Mouse (Mus musculus): Measurements from ENCODE around the gene Elmsan1. TPM values are rescaled to one million over a fixed set of nuclear protein-coding genes. Genes with fewer than 3 reads are reported as not detected.
A peak's percentile ranks its signal among the peaks of the same experiment; 100 is the strongest.

Elmsan1 gene
- polyA plus RNA-seq, 1 experiment from 2014 or later = 13.2 TPM

DNA sequence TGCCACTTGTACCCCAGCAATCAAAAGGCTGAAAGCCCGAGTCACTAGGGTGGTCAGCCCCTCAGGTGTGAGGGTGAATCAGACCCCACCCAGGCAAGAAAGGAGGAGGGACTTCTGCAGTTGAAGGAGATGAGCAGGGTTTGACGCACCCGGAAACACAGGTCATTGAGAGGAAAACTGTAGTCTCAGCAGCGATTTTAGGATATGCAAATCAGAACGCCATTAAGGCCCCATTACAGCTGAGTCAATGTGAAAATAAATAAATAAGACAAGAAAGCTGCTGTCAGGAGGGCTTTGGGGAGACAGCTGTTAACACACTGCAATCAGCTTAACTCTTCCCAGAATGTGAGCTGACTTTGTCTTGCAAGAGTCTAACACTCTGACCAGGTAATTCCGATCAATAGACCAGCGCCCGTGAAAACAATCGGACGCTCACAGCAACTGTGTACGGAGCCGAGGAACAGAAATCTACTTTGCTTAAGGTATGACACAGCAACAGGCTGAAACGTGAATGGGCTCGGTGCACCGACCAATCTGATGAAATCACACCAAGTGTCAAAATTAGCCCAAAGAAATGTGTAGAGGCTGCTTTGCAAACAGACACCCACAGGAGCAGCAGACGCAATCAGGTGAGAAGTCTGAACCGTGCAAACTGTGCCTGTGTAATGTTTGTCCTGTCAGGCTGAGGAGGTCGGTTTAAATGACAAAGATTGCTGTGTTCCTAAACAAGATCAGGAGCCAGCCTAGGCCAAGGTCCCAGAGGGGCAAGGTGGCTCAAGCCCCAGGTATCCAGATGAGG is 16.8 kb downstream of the Elmsan1 start:
- Histone ChIP-seq H3K9ac (no peak overlapping the region), H3K27ac (no peak overlapping the region; the same call in 1 of the 2 replicates), H3K4me2 (no peak overlapping the region), H3K36me3 (no peaks in the 10 kb centered on the region), H3K9me3 (no peaks in the 10 kb centered on the region), H3K4me3 (no peak overlapping the region), H3K27me3 (no peaks in the 10 kb centered on the region), H3K4me1 (peaks cover 58% of the 10 kb centered on the region)
- WGBS = 68% methylated on average over 18 of the region's 18 CpGs
- no peak for ATAC-seq (ENCODE audit: insufficient number of reproducible peaks, low FRiP score, low TSS enrichment, low read depth)

DNA sequence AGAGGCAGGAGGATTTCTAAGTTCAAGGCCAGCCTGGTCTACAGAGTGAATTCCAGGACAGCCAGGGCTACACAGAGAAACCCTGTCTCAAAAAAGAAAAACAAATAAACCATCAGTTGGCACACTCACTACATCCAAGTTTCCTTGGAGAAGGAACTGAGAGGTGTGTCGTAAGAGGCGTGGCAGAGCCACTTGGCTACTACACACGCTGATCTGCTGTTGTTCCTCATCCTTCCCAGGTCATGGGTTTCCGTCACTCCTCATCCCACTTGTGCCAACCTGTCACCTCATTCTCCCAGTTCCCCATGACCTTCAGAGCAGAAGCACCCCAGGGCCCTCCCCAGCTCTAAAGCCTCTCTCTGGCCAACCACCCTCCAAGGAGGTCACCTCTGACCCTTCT is 17.5 kb downstream of the Elmsan1 start:
- H3K9me3 ChIP-seq = no peaks in the 10 kb centered on the region
- H3K4me2 ChIP-seq = no peak overlapping the region
- peaks cover 55% of the 10 kb centered on the region for H3K4me1 ChIP-seq
- H3K27ac ChIP-seq = no peak overlapping the region
- H3K27me3 ChIP-seq = no peaks in the 10 kb centered on the region
- WGBS = 77% methylated on average over 4 of the region's 4 CpGs
- no peak for ATAC-seq (ENCODE audit: insufficient number of reproducible peaks, low FRiP score, low TSS enrichment, low read depth)
- no peaks in the 10 kb centered on the region for H3K36me3 ChIP-seq
- H3K4me3 ChIP-seq = no peak overlapping the region
- no peak overlapping the region for H3K9ac ChIP-seq

DNA sequence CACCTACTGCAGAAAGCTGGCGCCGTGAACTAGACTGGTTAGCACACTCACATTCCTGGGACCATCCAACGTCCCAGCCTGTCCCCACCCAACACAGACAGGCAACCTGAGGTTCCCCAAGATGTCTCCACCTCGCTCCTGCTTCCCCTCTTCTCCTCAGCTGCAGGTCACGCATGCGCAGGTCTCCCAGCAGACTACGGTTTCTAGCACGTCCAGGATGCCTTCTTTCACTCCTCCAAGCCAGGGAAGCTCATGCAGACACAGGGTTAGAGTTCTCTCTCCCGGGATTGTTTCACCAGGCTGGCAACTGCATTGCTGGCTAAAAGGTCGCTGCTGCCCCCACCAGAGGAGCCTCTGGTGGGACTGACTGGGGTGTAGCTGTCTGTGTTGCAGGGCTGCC is 19.8 kb downstream of the Elmsan1 start:
- no peak overlapping the region for H3K27ac ChIP-seq
- H3K4me2 ChIP-seq = no peak overlapping the region
- no peak overlapping the region for H3K4me3 ChIP-seq
- H3K27me3 ChIP-seq = no peaks in the 10 kb centered on the region
- WGBS = 65% methylated on average over 10 of the region's 10 CpGs
- H3K9me3 ChIP-seq = no peaks in the 10 kb centered on the region
- no peak overlapping the region for H3K9ac ChIP-seq
- H3K36me3 ChIP-seq = no peaks in the 10 kb centered on the region
- ATAC-seq (ENCODE audit: insufficient number of reproducible peaks, low FRiP score, low TSS enrichment, low read depth) = no peak
- H3K4me1 ChIP-seq = peaks cover 60% of the 10 kb centered on the region

DNA sequence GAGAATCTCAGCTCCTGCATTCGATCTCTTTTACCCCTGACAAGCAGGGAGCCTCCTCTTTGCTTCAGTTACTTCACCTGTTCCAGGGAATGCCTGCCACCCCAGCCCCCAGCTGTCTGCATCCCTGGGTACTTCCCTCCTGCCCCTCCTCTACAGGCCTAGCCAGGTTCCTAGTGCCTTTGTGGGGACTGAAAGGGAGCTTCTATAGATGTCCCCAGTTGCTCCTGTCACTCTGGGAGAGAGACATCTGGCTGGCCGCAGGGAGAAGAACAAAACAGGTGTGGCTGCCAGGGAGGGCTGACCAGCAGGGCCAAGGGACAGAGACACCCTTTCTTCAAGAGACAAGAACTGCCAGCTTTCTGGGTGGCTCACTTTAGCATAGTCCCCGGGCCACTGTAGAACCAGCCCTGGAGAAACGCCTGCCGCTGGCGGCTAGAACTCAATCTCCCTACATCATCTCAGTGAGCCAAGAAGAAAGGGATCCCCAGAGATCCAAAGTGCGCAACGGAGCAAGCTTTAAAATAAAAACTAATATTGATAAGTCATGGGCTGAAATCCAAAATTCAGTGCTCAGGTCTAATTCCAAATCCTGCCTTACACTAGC is 20.5 kb downstream of the Elmsan1 start:
- 71% methylated on average over 8 of the region's 8 CpGs for WGBS
- H3K36me3 ChIP-seq = no peaks in the 10 kb centered on the region
- H3K4me1 ChIP-seq = peaks cover 53% of the 10 kb centered on the region
- no peak overlapping the region for H3K4me3 ChIP-seq
- no peak overlapping the region for H3K27ac ChIP-seq
- no peaks in the 10 kb centered on the region for H3K27me3 ChIP-seq
- no peak overlapping the region for H3K4me2 ChIP-seq
- no peak for ATAC-seq (ENCODE audit: insufficient number of reproducible peaks, low FRiP score, low TSS enrichment, low read depth)
- no peak overlapping the region for H3K9ac ChIP-seq
- no peaks in the 10 kb centered on the region for H3K9me3 ChIP-seq

DNA sequence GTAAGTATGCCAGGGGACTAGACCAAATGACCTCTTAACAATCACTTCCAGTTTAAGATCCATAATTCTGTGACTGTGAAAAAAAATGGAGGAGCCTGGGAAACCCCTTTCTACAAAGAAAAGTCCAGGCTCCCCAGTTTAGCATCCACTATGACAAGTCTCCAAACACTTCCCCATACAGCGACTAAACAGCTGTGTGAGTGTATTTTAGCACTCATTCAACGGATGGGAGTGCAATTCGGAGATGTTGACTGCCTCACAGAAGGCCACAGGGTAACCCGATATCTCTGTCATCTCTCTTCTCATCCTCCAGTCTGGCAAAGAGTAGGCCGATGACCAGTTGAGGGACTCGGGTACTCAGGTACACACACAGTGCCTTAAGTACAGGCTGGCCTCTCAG is 23.5 kb downstream of the Elmsan1 start:
- peaks cover 69% of the 10 kb centered on the region for H3K4me1 ChIP-seq
- H3K27me3 ChIP-seq = no peaks in the 10 kb centered on the region
- WGBS = 35% methylated on average over 6 of the region's 6 CpGs
- no peaks in the 10 kb centered on the region for H3K9me3 ChIP-seq
- no peaks in the 10 kb centered on the region for H3K36me3 ChIP-seq
- no peak overlapping the region for H3K4me2 ChIP-seq
- H3K27ac ChIP-seq = no peak overlapping the region
- no peak for ATAC-seq (ENCODE audit: insufficient number of reproducible peaks, low FRiP score, low TSS enrichment, low read depth)
- H3K4me3 ChIP-seq = no peak overlapping the region
- H3K9ac ChIP-seq = no peak overlapping the region

DNA sequence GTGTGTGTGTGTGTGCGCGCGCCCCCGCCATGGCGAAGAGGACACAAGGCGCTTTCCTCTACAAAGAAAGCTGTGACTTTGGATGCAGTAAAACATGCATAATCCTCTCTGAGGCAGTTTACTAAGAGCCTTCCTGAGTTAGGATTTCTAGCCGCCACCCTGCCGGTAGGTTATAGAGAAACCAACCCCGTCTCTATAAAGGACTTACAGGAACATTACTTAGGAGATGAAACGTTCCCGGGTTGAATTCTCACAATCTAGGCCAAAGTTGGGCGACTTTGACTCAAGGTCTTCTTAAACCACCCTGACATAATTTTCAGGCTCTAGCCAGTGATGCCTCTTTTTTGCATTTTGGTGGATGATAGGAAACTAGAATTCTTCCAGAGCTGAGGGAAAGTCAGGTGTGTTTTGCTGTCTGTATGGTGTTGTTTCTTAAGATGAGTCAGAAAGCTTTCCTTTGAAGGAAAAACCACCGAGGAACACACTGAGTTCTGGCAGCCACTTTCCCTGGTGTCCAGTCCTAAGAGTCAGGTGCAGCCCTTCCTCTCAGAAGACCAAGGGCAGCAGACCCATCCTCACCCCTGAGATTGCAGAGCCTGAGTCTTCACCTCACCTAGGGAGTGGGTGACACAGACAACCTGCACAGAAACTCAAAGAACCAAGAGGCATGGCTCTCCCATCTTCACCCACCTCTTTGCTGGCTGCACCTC is 24.1 kb downstream of the Elmsan1 start:
- no peak for ATAC-seq (ENCODE audit: insufficient number of reproducible peaks, low FRiP score, low TSS enrichment, low read depth)
- no peaks in the 10 kb centered on the region for H3K9me3 ChIP-seq
- 4% methylated on average over 13 of the region's 13 CpGs for WGBS
- peaks cover 75% of the 10 kb centered on the region for H3K4me1 ChIP-seq
- no peaks in the 10 kb centered on the region for H3K36me3 ChIP-seq
- H3K27ac ChIP-seq = peak overlapping the region; percentile 98
- H3K9ac ChIP-seq = no peak overlapping the region
- H3K4me2 ChIP-seq = peak overlapping the region; percentile 90
- H3K27me3 ChIP-seq = no peaks in the 10 kb centered on the region
- H3K4me3 ChIP-seq = peak overlapping the region; percentile 75

DNA sequence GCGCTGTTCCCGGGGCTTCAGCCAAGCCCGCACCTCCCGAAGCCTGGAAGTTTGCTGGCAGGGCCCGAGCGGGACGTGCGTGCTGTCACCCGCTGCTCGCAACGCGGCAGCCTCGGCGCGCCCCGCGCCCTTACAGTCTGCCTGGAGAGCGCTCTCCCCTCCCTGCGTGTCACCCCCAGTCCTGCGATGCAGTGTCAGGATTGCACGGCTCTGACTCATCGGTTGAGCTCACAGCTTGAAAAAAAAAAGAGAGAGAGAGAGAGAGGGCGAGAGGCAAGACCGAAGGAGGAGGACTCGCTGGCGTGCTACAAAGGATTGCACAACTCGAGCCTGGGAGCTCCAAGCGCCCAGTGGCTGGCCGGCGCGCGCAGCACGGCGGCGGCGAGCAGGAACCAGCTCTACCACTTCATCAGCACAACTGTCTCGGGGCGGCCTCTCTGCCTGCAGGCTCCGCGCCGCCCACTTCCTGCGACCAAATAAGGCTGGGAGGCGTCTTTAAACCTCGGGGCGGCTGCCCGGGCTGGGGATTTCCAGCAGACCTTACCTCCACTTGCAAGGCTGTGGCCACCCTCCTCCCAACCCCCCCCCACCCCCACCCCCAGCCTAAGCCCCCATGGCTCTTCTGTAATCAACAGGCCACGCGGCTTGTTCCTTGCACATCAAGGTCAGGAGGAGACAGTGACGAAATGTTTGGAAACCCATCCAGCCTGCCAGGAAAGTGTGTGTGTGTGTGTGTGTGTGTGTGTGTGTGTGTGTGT is 24.9 kb downstream of the Elmsan1 start:
- ATAC-seq (ENCODE audit: insufficient number of reproducible peaks, low FRiP score, low TSS enrichment, low read depth) = peak; percentile 86
- WGBS = under 1% methylated on average over 49 of the region's 49 CpGs
- no peaks in the 10 kb centered on the region for H3K36me3 ChIP-seq
- peak overlapping the region; percentile 98 for H3K27ac ChIP-seq
- no peaks in the 10 kb centered on the region for H3K9me3 ChIP-seq
- H3K4me1 ChIP-seq = peaks cover 79% of the 10 kb centered on the region
- H3K4me3 ChIP-seq = peak overlapping the region; percentile 75
- peak overlapping the region; percentile 84 for H3K9ac ChIP-seq
- no peaks in the 10 kb centered on the region for H3K27me3 ChIP-seq
- peak overlapping the region; percentile 90 for H3K4me2 ChIP-seq

DNA sequence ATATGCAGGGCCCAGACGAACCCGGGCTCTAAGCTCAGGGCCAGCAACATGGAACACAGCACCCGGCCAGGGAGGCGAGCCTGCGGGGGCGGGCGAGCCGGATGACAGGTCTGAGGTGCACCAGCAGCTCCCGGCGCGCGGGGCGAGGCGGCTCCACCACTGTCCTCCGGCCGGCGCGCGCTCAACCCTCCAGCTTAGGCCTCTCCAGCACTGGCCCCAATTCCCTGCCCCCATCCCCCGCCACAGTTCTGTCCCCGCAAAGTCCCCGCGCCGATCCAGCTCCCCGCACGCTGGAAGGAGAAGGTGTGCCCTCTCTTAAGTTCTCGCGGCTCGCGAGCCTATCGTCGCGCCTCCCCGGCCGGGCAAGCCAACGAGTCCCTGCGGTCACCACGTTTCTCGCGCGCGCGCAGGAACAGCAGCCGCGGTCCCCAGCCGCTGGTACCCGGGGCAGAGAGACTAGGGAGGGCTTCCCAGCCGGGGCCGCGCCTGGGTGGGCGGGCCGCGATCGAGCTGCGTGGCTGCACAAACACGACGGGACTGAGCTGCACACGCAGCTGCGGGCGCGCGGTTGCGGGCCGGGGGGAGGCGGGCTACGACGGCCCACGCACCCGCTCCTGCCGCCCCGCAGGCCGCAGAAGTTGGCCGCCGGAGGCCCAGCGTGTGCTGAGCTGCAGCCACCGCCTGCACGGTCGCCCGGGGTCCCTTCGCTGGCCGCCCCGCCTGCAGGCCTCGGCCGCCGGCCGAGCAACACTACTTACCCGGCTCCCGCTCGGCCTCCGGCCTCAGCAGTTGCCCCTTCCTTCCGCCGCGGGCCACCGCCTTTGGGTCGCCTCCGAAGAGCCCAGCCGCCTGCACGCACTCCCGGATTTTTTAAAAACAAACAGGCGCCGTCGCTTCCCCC is 25.7 kb downstream of the Elmsan1 start:
- peak overlapping the region; percentile 75 for H3K4me3 ChIP-seq
- H3K9ac ChIP-seq = peak overlapping the region; percentile 84
- H3K9me3 ChIP-seq = no peaks in the 10 kb centered on the region
- H3K27ac ChIP-seq = peak overlapping the region; percentile 98
- under 1% methylated on average over 95 of the region's 102 CpGs for WGBS
- H3K36me3 ChIP-seq = no peaks in the 10 kb centered on the region
- peak overlapping the region; percentile 90 for H3K4me2 ChIP-seq
- no peaks in the 10 kb centered on the region for H3K27me3 ChIP-seq
- no peak for ATAC-seq (ENCODE audit: insufficient number of reproducible peaks, low FRiP score, low TSS enrichment, low read depth)
- H3K4me1 ChIP-seq = peaks cover 80% of the 10 kb centered on the region

DNA sequence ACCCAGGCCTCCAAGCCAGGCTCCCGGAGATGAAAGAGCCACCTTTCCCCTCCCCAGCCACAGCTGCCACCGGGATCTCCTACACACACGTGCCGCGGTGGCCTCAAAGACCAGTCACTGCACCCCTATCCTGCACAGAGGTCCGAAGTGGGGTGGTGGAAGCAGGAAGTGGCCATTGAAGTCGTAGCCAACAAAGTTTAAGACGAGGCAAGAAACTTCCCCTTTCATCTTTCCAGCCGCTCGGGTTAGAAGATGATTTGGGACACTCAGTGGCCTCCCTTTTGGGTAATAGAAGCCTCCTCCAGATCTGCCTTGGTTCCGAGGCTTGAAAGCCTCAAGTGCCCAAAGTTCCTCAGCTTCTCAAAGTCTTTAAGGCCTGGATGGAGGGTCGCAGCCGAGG is 26.4 kb downstream of the Elmsan1 start:
- Histone ChIP-seq H3K9me3 (no peaks in the 10 kb centered on the region), H3K27me3 (no peaks in the 10 kb centered on the region), H3K27ac (peak overlapping the region; percentile 98), H3K36me3 (no peaks in the 10 kb centered on the region), H3K4me3 (peak overlapping the region; percentile 75), H3K9ac (peak overlapping the region; percentile 84), H3K4me1 (peaks cover 82% of the 10 kb centered on the region), H3K4me2 (peak overlapping the region; percentile 90)
- 3% methylated on average over 13 of the region's 13 CpGs for WGBS
- ATAC-seq (ENCODE audit: insufficient number of reproducible peaks, low FRiP score, low TSS enrichment, low read depth) = no peak

DNA sequence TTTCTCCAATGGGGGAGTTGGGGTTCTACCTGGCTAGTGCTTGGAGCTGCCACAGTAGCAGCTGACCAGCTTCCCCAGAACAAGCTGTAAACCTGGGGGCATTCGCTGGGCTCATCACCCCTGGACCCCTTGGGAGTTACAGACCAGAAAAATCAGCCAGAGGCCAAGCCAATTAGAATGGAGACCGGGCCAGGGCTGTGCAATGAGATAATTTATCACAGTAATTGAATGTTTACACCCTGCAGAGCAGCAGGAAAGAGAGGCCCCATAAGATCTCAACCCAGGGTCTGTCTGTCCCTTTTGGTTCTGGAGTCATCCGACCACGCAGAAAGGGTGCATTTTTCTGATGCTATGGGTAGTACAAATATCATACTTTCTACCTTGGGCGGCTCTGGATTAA is 26.9 kb downstream of the Elmsan1 start:
- no peaks in the 10 kb centered on the region for H3K36me3 ChIP-seq
- peak overlapping the region; percentile 90 for H3K4me2 ChIP-seq
- no peaks in the 10 kb centered on the region for H3K9me3 ChIP-seq
- whole genome bisulfite sequencing = 31% methylated on average over 5 of the region's 5 CpGs
- no peaks in the 10 kb centered on the region for H3K27me3 ChIP-seq
- H3K9ac ChIP-seq = no peak overlapping the region
- H3K4me1 ChIP-seq = peaks cover 86% of the 10 kb centered on the region
- no peak for ATAC-seq (ENCODE audit: insufficient number of reproducible peaks, low FRiP score, low TSS enrichment, low read depth)
- H3K4me3 ChIP-seq = peak overlapping the region; percentile 75
- no peak overlapping the region for H3K27ac ChIP-seq

DNA sequence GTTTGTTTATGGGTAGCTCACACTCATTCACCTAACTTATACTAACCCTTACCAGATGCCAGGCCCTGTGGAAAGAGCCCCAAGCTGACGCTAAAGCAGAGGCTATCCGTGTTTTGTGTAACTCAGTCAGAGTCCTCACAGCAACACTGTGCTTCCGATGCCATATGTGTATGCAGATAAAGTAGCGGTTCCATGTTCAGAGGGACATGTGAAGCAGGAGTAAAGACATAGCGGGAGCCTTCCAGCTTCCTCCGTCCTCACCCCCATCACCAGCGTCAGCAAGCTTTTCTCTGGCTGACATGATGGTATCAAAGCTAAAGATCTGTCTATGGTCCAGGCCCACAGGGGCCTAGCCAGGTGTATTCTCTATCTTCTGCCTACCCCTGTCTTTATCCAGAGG is 27.5 kb downstream of the Elmsan1 start:
- no peaks in the 10 kb centered on the region for H3K36me3 ChIP-seq
- peak overlapping the region; percentile 13 for H3K4me2 ChIP-seq
- H3K4me3 ChIP-seq = no peak overlapping the region
- peaks cover 89% of the 10 kb centered on the region for H3K4me1 ChIP-seq
- H3K9ac ChIP-seq = no peak overlapping the region
- H3K27ac ChIP-seq = no peak overlapping the region
- no peaks in the 10 kb centered on the region for H3K9me3 ChIP-seq
- WGBS = 52% methylated on average over 7 of the region's 7 CpGs
- H3K27me3 ChIP-seq = no peaks in the 10 kb centered on the region
- ATAC-seq (ENCODE audit: insufficient number of reproducible peaks, low FRiP score, low TSS enrichment, low read depth) = no peak
